Mouse (Mus musculus) MEL (cell line): ENCODE results near the gene Hat1.

Experiments
- CTCF ChIP-seq, 3 experiments: IDR thresholded peaks in 2 of 3; conservative IDR thresholded peaks in 1 of 3; 2 replicates each; pipeline ENCODE4 v1.5.1; 2011 to 2012; ENCODE audit warnings: low read length in 3 of 3, low read depth in 2 of 3, mild to moderate bottlenecking in 2 of 3, improper control_type of control experiment in 1 of 3, inconsistent platforms in 1 of 3, mixed read lengths in 1 of 3, moderate library complexity in 1 of 3; ENCODE audit not compliant: control insufficient read depth in 1 of 3, insufficient read depth in 1 of 3, poor library complexity in 1 of 3, severe bottlenecking in 1 of 3
- HCFC1 ChIP-seq: IDR thresholded peaks from 2 replicates; pipeline ENCODE4 v1.6.1; 2012; ENCODE audit warnings: low read depth, mild to moderate bottlenecking, inconsistent platforms, low read length, improper control_type of control experiment, moderate library complexity
- POLR2A ChIP-seq, 2 experiments: IDR thresholded peaks; 2 replicates each; pipeline ENCODE4 v1.6.1; 2011 to 2012; ENCODE audit warnings: low read length in 2 of 2, mild to moderate bottlenecking in 2 of 2, control low read depth in 1 of 2, improper control_type of control experiment in 1 of 2, low read depth in 1 of 2, moderate library complexity in 1 of 2; ENCODE audit not compliant: control insufficient read depth in 1 of 2, insufficient read depth in 1 of 2, poor library complexity in 1 of 2
- USF1 ChIP-seq: IDR thresholded peaks from 2 replicates; pipeline ENCODE4 v1.6.1; 2014; ENCODE audit warnings: low read depth, mild to moderate bottlenecking, inconsistent platforms, low read length, improper control_type of control experiment, moderate library complexity

DNA sequence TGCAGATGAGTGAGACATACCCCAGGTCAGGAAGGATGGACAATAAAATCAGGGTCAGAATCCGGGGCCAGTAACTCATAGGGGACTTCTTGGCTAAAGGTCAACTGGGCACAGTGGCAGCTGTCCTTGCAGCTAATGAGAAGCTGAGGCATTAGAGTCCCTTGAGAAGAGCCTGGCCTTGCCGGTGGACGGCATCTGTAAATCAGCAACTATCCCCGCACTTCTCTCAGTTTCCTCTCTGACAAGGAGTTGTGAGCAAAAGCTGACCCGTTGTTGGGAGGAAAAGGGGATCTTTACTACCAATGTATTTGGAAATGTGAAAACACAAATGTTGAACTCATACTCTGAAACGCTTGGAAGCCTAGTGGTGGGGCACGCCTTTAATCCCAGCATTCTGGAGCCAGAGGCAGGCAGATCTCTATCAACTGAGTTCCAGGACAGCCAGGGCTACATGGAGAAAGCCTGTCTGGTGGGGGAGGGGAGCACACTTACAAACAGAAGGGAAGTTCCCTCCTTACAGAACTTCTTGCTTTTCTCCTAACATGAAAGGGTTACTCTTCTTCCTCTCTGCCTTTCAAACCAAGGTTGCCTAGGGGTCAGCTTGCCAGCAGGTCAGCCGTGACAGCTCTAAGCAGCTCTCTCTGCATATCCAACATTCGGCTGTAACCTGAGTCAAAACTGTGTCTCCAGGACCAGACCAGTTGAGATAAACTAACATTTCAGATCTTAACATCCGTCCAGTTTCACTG lies 35.3 kb upstream of the Hat1 start:
- TF ChIP-seq CTCF (IDR thresholded peaks at IDR 0.05 in 2 of 3, conservative IDR thresholded peaks at IDR 0.05 in 1 of 3; ENCODE audit: control insufficient read depth in 1 of 3, insufficient read depth in 1 of 3, low read depth in 2 of 3, low read length in 3 of 3, poor library complexity in 1 of 3, severe bottlenecking in 1 of 3) (no peak), USF1 (no peak), HCFC1 (no peak), POLR2A (IDR thresholded peaks at IDR 0.05; ENCODE audit: control insufficient read depth in 1 of 2, insufficient read depth in 1 of 2, low read depth in 1 of 2, low read length in 2 of 2, poor library complexity in 1 of 2) (no peak)
